Mouse (Mus musculus) embryonic facial prominence, embryonic 13.5 days (tissue): ENCODE data around the gene Polr2j. TPM values are rescaled to one million over a fixed set of nuclear protein-coding genes. Genes with fewer than 3 reads are reported as not detected.

Source experiments
- ATAC-seq: fragments of 200-750 bp; cut with Nextera tagmentation; 2 replicates; pipeline ENCODE4 v1.8.0; 2017; ENCODE audit warnings: low read depth; ENCODE audit not compliant: insufficient number of reproducible peaks, insufficient read depth, low FRiP score, low TSS enrichment
- H3K27ac ChIP-seq: fragments of 300-500 bp; sonication (generic); 2 replicates; pipeline ENCODE4 v1.5.1; 2015; ENCODE audit warnings: moderate library complexity, mild to moderate bottlenecking, inconsistent platforms
- H3K27me3 ChIP-seq: fragments of 300-500 bp; sonication (generic); 2 replicates; pipeline ENCODE4 v1.6.1; 2015; ENCODE audit warnings: mild to moderate bottlenecking, inconsistent platforms
- H3K36me3 ChIP-seq: fragments of 300-500 bp; sonication (generic); 2 replicates; pipeline ENCODE4 v1.6.1; 2015; ENCODE audit warnings: mild to moderate bottlenecking, inconsistent platforms
- H3K4me1 ChIP-seq: fragments of 300-500 bp; sonication (generic); 2 replicates; pipeline ENCODE4 v1.6.1; 2015; ENCODE audit warnings: inconsistent platforms
- H3K4me2 ChIP-seq: fragments of 300-500 bp; sonication (generic); 2 replicates; pipeline ENCODE4 v1.6.1; 2015; ENCODE audit warnings: moderate library complexity, mild to moderate bottlenecking, inconsistent platforms
- H3K4me3 ChIP-seq: fragments of 300-500 bp; sonication (generic); 2 replicates; pipeline ENCODE4 v1.5.1; 2015; ENCODE audit warnings: mild to moderate bottlenecking, inconsistent platforms
- H3K9ac ChIP-seq: fragments of 300-500 bp; sonication (generic); 2 replicates; pipeline ENCODE4 v1.6.1; 2015; ENCODE audit warnings: mild to moderate bottlenecking, inconsistent platforms
- H3K9me3 ChIP-seq: fragments of 300-500 bp; sonication (generic); 2 replicates; pipeline ENCODE4 v1.6.1; 2016; ENCODE audit warnings: inconsistent platforms
- WGBS: fragments of 180-500 bp; shearing (Covaris S2); methylation state at CpG from one replicate; pipeline ENCODE4 v1.1.7; 2015; ENCODE audit warnings: mixed read lengths; 5-methylcytosine and 5-hydroxymethylcytosine counted together
- polyA plus RNA-seq: library from polyadenylated mRNA; unstranded; fragments of >200 nt; fragmentation: Nextera tagmentation; extraction: Ambion mirVana; gene quantifications from 2 replicates; pipeline ENCODE4 v1.2.1, GENCODE M21; 2015

The Polr2j gene
- polyA plus RNA-seq, 1 experiment from 2014 or later, result 243 TPM

DNA sequence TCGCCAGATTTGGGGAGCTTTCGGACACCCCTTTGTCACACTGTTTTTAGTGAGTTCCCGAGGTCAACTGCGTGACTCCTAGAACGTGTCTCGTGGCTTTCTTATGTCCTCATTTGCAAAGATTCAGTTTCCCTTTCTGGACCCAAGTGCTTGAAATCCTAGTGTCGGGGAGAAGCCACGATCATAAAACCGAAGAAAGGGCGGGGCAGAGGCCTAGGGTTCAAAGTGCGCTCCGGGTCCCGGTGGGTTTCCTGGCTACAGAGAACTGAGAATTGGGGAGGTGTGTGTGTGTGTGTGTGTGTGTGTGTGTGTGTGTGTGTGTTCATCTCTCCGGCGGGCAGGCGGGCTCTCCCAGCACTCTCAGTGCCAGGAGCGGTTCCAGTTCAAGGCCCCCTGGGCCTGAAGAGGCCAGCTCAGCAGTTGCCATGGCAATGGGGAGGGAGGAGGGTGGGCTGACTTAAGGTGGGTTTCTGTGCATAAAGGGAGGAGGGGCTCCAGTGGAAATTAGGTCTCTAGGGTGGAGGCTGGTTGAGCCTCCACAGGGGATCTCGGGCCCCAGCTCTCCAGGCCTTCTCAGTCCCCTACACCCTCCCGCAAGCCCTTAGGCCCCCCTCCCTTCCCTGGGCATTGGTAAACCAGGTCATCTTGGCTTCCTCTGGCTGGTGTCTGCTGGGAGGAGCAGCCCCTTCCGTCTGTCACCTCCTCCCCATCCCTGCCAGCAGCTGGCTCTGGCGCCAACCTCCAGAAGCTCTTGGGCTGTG lies 31.4 kb upstream of the Polr2j start:
- no peak for ATAC-seq

DNA sequence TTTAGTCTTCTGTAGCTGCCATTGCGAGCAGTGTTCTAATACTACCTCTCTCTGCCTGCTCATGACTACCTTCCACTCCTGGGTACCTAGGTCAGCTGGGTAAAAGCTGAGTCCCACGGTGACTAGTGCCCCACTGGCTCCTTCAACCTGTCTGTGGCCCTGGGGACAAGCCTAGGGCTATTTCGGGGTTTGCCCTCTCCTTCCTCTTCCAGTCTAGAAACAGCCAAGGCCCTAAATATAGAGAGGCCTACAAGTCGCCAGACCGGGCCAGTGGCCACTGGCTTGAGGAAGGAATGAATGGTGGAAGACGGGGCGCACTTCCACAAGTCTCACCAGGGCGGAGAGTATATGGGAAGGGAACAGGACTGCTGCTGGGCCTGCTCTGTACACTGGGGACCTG lies 30.1 kb upstream of the Polr2j start:
- H3K9me3 ChIP-seq, result no peaks in the 10 kb centered on the region
- H3K4me1 ChIP-seq, result peaks cover 20% of the 10 kb centered on the region
- H3K36me3 ChIP-seq, result no peaks in the 10 kb centered on the region
- no peak overlapping the region for H3K4me3 ChIP-seq
- WGBS, result 86% methylated on average over 8 of the region's 8 CpGs
- ATAC-seq, result no peak
- no peak overlapping the region for H3K27ac ChIP-seq
- no peak overlapping the region for H3K9ac ChIP-seq
- peaks cover 28% of the 10 kb centered on the region for H3K27me3 ChIP-seq
- no peak overlapping the region for H3K4me2 ChIP-seq

More for the DNA sequence above, 31.4 kb upstream of the Polr2j start:
- H3K9ac ChIP-seq, result peak overlapping the region; percentile 71
- peak overlapping the region; percentile 54 for H3K4me3 ChIP-seq
- H3K4me2 ChIP-seq, result peak overlapping the region; percentile 81
- no peaks in the 10 kb centered on the region for H3K9me3 ChIP-seq
- peaks cover 28% of the 10 kb centered on the region for H3K27me3 ChIP-seq
- H3K4me1 ChIP-seq, result peaks cover 20% of the 10 kb centered on the region
- no peak overlapping the region for H3K27ac ChIP-seq
- no peaks in the 10 kb centered on the region for H3K36me3 ChIP-seq
- 11% methylated on average over 19 of the region's 21 CpGs for WGBS

DNA sequence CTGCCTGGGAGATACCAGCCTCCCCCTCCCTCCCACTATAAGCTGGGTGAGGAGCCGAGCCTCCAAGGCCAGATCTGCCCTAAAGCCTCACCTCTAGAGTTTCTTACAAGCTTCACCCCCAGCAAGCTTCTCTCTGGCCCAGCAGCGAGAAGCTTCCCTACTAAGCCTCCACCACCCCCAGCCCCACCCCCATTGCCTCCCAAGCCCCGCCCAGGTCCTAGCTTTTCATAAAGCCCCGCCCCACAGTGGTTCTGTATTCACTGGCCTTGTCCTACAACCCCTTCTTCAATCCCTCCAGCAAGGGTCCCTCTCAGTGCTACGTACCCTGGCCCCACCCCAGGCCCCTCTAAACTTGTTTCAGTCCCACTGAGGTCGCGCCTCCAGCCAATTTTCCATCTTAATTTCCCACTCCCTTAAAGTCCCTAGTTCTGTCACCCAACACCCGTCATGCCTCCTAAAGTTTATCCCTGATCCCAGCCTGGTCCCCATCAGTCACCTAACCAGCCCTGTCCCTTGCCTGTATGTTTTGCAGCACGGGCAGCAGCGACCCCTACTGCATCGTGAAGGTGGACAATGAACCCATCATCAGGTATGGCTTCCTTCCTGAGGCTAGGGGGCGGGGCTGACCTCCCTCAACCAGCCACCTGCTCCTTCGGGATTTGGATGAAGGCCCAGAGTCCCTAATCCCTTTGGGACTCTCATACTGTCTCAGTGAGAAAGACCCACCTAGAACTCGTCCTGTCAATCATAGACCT lies 27.4 kb upstream of the Polr2j start:
- no peak overlapping the region for H3K4me2 ChIP-seq
- H3K27me3 ChIP-seq, result peaks cover 27% of the 10 kb centered on the region
- 11% methylated on average over 14 of the region's 14 CpGs for WGBS
- no peaks in the 10 kb centered on the region for H3K9me3 ChIP-seq
- H3K4me1 ChIP-seq, result peaks cover 17% of the 10 kb centered on the region
- no peaks in the 10 kb centered on the region for H3K36me3 ChIP-seq
- ATAC-seq, result no peak
- H3K4me3 ChIP-seq, result no peak overlapping the region
- no peak overlapping the region for H3K27ac ChIP-seq
- no peak overlapping the region for H3K9ac ChIP-seq

DNA sequence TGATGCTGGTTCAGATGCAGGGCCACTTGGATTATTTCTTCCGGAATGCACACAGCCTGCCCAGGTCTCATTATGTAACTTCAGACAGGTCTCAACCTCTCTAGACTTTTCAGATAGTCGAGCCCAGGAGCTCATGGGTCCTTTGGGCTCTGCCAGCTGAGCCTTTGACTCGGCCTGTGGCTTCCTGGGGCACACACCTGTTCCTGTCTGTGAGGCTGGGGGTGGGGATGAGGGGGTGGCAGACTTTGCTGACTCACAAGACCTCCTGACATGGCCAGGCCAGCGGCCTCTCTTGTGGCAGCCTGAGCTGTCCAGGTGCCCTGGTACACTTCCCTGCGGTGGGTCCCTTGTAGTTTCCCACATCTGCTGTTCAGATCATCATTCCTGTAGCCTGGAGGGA lies 24.5 kb upstream of the Polr2j start:
- Histone ChIP-seq H3K36me3 (no peaks in the 10 kb centered on the region), H3K27ac (no peak overlapping the region), H3K27me3 (0 out of 2 replicates have a peak, but pooled peaks cover 4% of the 10 kb centered on the region), H3K9ac (no peak overlapping the region), H3K4me2 (no peak overlapping the region), H3K4me3 (no peak overlapping the region), H3K4me1 (no peaks in the 10 kb centered on the region), H3K9me3 (no peaks in the 10 kb centered on the region)
- WGBS, result 65% methylated on average over 5 of the region's 5 CpGs
- ATAC-seq, result no peak

DNA sequence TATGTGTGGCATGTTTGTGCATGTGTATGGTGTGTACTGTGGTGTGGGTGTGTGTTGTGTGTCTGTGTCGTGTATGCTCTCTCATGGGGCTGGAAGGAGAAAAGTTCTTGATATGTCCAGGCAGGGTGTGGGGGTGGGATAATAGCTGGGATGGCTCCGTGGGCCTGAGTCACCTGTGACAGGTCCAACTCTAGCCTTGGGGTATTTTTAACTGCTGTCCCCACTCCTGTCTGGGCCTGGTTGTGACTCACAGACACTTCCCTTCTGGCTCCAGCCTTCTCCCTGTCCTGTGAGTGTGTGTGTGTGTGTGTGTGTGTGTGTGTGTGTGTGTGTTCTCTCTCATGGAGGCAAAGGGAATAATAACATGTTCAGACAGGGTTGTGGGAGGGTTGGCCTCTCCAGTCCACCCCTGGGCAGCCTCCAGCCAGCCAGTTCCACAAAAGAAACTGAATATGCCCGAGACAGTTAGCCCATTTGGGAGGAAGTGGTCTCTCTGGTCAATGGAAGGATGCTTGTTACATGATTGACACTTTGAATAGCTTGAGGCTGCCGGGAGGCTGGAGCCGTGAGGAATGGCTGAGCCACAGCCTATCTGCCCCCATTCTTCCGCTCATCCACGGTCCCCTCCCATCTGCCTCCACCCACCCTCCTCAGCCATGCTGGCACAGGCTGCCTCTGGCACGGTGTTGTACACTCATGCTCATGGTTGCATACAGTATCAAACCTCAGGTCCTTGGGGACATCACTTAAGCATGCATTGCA lies 22.0 kb upstream of the Polr2j start:
- no peaks in the 10 kb centered on the region for H3K36me3 ChIP-seq
- no peak overlapping the region for H3K4me3 ChIP-seq
- no peak for ATAC-seq
- no peaks in the 10 kb centered on the region for H3K9me3 ChIP-seq
- H3K27ac ChIP-seq, result no peak overlapping the region
- H3K4me2 ChIP-seq, result no peak overlapping the region
- H3K4me1 ChIP-seq, result no peaks in the 10 kb centered on the region
- no peak overlapping the region for H3K9ac ChIP-seq
- WGBS, result 44% methylated on average over 8 of the region's 8 CpGs
- peaks cover 3% of the 10 kb centered on the region; the same call in 1 of the 2 replicates for H3K27me3 ChIP-seq

DNA sequence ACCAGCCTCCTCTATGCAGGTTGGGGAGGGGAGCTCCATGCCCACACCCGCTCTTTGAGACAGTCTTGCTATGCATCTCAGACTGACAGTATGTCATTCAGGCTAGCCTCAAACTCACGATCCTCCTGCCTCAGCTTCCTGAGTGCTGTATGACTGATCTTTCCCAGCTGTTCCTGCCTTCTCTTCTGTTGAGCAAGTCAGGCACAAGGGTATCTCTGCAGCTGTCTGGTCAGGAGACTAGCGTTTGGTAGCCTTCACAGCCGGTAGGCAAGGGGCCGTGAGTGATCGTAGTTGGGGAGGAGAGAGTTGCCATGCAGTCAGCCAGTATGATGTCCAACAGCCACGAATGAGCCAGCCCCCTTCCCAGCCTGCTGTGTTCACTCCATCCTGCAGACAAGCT lies 21.3 kb upstream of the Polr2j start:
- Histone ChIP-seq H3K9ac (no peak overlapping the region), H3K4me1 (no peaks in the 10 kb centered on the region), H3K27ac (no peak overlapping the region), H3K4me2 (no peak overlapping the region), H3K9me3 (no peaks in the 10 kb centered on the region), H3K4me3 (no peak overlapping the region), H3K36me3 (no peaks in the 10 kb centered on the region), H3K27me3 (no peaks in the 10 kb centered on the region; the same call in 1 of the 2 replicates)
- 67% methylated on average over 7 of the region's 7 CpGs for WGBS
- ATAC-seq, result no peak

DNA sequence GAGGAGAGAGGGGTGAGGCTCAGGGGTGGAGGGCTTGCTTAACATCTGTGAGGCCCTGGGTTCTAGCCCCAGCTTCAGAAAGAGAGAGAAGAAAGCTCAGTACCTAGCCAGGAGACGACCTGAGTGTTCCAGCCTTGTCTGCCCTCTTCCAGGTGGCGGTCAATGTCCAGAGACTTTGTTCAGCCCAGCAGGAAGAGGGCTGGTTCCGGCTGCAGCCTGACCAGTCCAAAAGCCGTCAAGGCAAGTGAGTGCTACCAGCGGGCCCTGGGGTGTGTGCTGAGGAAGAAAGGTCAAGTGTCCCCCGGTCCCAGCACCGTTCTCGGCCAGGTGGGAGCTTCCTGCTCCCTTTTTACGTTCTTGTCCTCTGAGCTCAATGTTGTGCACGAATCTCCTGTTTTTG lies 17.9 kb upstream of the Polr2j start:
- H3K27ac ChIP-seq, result no peak overlapping the region
- 86% methylated on average over 10 of the region's 10 CpGs for WGBS
- no peak overlapping the region for H3K4me3 ChIP-seq
- no peaks in the 10 kb centered on the region; the same call in 1 of the 2 replicates for H3K36me3 ChIP-seq
- no peaks in the 10 kb centered on the region for H3K9me3 ChIP-seq
- H3K9ac ChIP-seq, result no peak overlapping the region
- H3K27me3 ChIP-seq, result peaks cover 27% of the 10 kb centered on the region
- H3K4me1 ChIP-seq, result peaks cover 9% of the 10 kb centered on the region
- H3K4me2 ChIP-seq, result no peak overlapping the region
- no peak for ATAC-seq

DNA sequence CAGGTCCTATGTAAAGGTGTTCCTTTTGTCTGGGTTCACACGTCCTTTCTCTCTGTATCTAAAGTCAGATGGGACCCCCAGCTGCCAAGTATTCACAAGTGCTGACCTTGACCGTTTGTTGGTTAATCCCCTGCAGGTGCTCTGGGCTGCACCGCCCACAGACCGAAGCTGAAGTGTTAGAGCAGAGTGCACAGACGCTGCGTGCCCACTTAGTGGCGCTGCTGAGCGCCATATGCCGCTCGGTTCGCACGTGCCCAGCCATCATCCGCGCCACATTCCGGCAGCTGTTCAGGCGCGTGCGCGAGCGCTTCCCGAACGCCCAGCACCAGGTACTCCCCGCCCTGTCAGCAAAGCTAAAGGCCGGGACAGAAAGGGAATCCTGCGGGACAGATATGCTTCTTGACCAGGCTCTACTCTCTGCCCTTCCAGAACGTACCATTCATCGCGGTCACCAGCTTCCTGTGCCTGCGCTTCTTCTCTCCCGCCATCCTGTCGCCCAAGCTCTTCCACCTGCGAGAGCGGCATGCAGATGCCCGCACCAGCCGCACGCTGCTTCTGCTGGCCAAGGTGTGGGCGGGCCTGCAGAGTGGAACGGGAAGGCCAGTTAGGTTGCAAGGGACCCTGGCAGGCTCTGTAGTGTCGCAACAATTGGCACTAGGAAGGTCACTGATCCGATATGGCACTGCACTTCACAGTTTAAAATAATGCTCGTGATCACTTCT lies 14.2 kb upstream of the Polr2j start:
- WGBS, result 7% methylated on average over 41 of the region's 41 CpGs

DNA sequence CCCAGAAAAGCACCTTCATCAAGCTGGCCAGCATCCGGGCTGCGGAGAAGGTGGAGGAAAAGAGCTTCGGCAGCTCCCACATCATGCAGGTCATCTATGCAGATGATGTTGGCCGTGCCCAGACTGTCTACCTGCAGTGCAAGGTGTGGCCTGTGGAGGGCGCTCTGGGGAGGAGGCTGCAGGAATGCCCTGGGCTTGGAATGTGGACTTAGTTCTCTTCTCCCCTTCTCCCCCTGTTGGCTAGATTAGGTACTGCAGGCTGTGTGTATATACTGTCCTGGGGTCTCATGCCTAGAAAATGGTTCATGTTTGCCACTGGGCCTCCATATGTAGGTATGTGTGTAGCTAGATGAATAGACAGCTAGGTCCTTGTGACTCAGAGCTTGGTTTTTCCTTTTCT lies 11.9 kb upstream of the Polr2j start:
- no peak for ATAC-seq
- peaks cover 31% of the 10 kb centered on the region for H3K27me3 ChIP-seq
- no peak overlapping the region for H3K4me2 ChIP-seq
- 89% methylated on average over 5 of the region's 5 CpGs for WGBS
- no peak overlapping the region for H3K4me3 ChIP-seq
- H3K27ac ChIP-seq, result no peak overlapping the region
- H3K9ac ChIP-seq, result no peak overlapping the region
- peaks cover 5% of the 10 kb centered on the region; the same call in 1 of the 2 replicates for H3K36me3 ChIP-seq
- no peaks in the 10 kb centered on the region for H3K9me3 ChIP-seq
- H3K4me1 ChIP-seq, result peaks cover 9% of the 10 kb centered on the region

More for the DNA sequence above, 14.2 kb upstream of the Polr2j start:
- Histone ChIP-seq H3K27me3 (peaks cover 31% of the 10 kb centered on the region), H3K4me3 (peak overlapping the region; percentile 35), H3K9ac (peak overlapping the region; percentile 67), H3K9me3 (no peaks in the 10 kb centered on the region), H3K27ac (no peak overlapping the region), H3K4me2 (peak overlapping the region; percentile 67), H3K36me3 (peaks cover 5% of the 10 kb centered on the region; the same call in 1 of the 2 replicates), H3K4me1 (peaks cover 9% of the 10 kb centered on the region)
- no peak for ATAC-seq

DNA sequence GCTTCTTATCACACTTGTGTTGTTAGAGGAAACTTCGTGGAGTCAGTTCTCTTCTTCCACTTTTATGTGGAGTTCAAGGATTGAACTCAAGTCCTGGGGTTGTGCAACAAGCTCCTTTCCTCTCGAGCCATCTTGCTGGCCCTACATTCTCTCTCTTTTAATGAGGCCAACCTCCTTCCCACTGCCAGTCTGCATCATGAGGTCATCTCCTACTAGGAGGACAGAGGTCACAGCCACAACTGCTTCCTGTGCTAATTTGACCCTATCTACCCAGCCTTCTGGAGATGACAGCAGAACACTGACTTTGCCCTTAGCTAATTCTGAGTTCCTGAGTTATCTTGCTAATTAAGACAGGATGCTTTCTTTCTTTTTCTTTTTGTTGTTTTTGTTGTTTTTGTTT lies 7.9 kb upstream of the Polr2j start:
- H3K9me3 ChIP-seq, result no peaks in the 10 kb centered on the region
- no peak overlapping the region for H3K4me2 ChIP-seq
- no peak for ATAC-seq
- peaks cover 5% of the 10 kb centered on the region; the same call in 1 of the 2 replicates for H3K36me3 ChIP-seq
- H3K4me3 ChIP-seq, result no peak overlapping the region
- H3K4me1 ChIP-seq, result no peaks in the 10 kb centered on the region
- H3K27me3 ChIP-seq, result peaks cover 4% of the 10 kb centered on the region; the same call in 1 of the 2 replicates
- no peak overlapping the region for H3K27ac ChIP-seq
- no peak overlapping the region for H3K9ac ChIP-seq
- WGBS, result 44% methylated on average over 2 of the region's 2 CpGs

DNA sequence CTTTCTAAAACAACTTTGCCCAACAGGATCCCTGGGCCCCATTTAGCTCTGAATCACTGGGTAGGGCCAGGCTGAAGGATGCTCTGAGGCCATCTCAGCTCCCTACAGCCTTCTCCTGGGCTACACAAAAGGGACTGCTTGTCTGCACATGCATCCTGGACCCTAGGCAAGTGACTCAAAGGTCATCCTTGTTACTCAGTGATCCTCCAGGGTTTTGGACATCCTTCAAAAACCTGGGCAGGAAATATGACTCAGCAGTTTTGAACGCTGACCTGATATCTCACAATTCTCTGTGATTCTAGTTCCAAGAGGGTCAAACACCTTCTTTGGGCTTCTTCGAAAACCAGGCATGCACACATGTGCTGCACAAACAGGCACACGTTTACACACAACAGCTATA lies 7.4 kb upstream of the Polr2j start:
- Histone ChIP-seq H3K27ac (no peak overlapping the region), H3K4me3 (no peak overlapping the region), H3K4me2 (no peak overlapping the region), H3K36me3 (peaks cover 5% of the 10 kb centered on the region; the same call in 1 of the 2 replicates), H3K4me1 (no peaks in the 10 kb centered on the region), H3K9ac (no peak overlapping the region), H3K9me3 (no peaks in the 10 kb centered on the region), H3K27me3 (no peaks in the 10 kb centered on the region)
- ATAC-seq, result no peak
- whole genome bisulfite sequencing, result 71% methylated on average over 3 of the region's 3 CpGs
